Mouse (Mus musculus) liver, embryonic 12.5 days (tissue): ENCODE data around the gene Erbb3. TPM values are rescaled to one million over a fixed set of nuclear protein-coding genes. Genes with fewer than 3 reads are reported as not detected.
A peak's percentile ranks its signal among the peaks of the same experiment; 100 is the strongest.
"Not testable (repeated sequence)": the region's sequence is repeated elsewhere in the genome, so short reads cannot be mapped to it uniquely, and the experiment has no call there.

Experiments used
- ATAC-seq: fragments of 200-750 bp; cut with Nextera tagmentation; 2 replicates; pipeline ENCODE4 v1.8.0; 2017; ENCODE audit warnings: moderate number of reproducible peaks, mild to moderate bottlenecking, moderate library complexity
- H3K27ac ChIP-seq: fragments of 300-500 bp; sonication (generic); 2 replicates; pipeline ENCODE4 v1.5.1; 2016; ENCODE audit warnings: mild to moderate bottlenecking
- H3K27me3 ChIP-seq: fragments of 300-500 bp; sonication (generic); replicated peaks from 2 replicates; pipeline ENCODE4 v1.6.1; 2016; ENCODE audit warnings: mild to moderate bottlenecking, moderate library complexity
- H3K36me3 ChIP-seq: fragments of 300-500 bp; sonication (generic); 2 replicates; pipeline ENCODE4 v1.6.1; 2016; ENCODE audit warnings: mild to moderate bottlenecking, moderate library complexity
- H3K4me1 ChIP-seq: fragments of 300-500 bp; sonication (generic); 2 replicates; pipeline ENCODE4 v1.6.1; 2016
- H3K4me2 ChIP-seq: fragments of 300-500 bp; sonication (generic); 2 replicates; pipeline ENCODE4 v1.6.1; 2016; ENCODE audit warnings: mild to moderate bottlenecking, moderate library complexity
- H3K4me3 ChIP-seq: fragments of 300-500 bp; sonication (generic); 2 replicates; pipeline ENCODE4 v1.5.1; 2016; ENCODE audit warnings: mild to moderate bottlenecking, moderate library complexity
- H3K9ac ChIP-seq: fragments of 300-500 bp; sonication (generic); 2 replicates; pipeline ENCODE4 v1.6.1; 2016; ENCODE audit warnings: mild to moderate bottlenecking, moderate library complexity
- H3K9me3 ChIP-seq: fragments of 300-500 bp; sonication (generic); replicated peaks from 2 replicates; pipeline ENCODE4 v1.6.1; 2016; ENCODE audit warnings: mild to moderate bottlenecking, moderate library complexity
- WGBS: fragments of 180-500 bp; shearing (Covaris S2); methylation state at CpG from one replicate; pipeline ENCODE4 v1.1.7; 2016; ENCODE audit not compliant: insufficient replicate concordance; 5-methylcytosine and 5-hydroxymethylcytosine counted together
- polyA plus RNA-seq: library from polyadenylated mRNA; unstranded; fragments of >200 nt; fragmentation: Nextera tagmentation; extraction: Ambion mirVana; gene quantifications from 2 replicates; pipeline ENCODE4 v1.2.1, GENCODE M21; 2016

Erbb3 gene
- polyA plus RNA-seq, 1 experiment from 2014 or later, result 1.8 TPM

- H3K4me2 ChIP-seq, result no peak overlapping the region
- no peaks in the 10 kb centered on the region for H3K9me3 ChIP-seq
- H3K27ac ChIP-seq, result no peak overlapping the region
- no peak overlapping the region for H3K9ac ChIP-seq
- no peaks in the 10 kb centered on the region for H3K36me3 ChIP-seq
- 31% methylated on average over 7 of the region's 7 CpGs for WGBS
- H3K4me3 ChIP-seq, result no peak overlapping the region
- no peak for ATAC-seq
- H3K27me3 ChIP-seq, result peaks cover 75% of the 10 kb centered on the region
- H3K4me1 ChIP-seq, result peaks cover 15% of the 10 kb centered on the region
These were observed 5.8 kb downstream of the Erbb3 start for GRCm38 (mm10) chr10:128583644-128584043.

DNA sequence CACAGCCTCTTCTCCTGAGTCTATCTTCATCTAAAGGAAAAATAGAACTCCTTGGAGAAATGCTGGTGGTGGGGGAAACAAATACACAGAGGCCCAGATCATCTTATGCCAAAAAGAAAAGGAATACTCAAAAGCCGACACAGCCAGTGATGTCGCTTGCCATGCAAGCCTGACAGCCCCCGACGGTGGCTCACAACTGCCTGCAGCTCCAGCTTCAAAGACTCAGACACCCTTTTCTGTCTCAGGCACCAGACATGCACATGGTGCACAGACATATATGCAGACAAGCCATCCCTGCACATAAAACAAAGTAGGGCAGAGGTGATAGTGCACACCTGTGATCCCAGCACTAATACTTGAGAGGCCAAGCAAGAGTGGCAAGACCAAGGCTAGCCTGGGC, 9.7 kb downstream of the Erbb3 start:
- no peak overlapping the region for H3K4me2 ChIP-seq
- peaks cover 36% of the 10 kb centered on the region for H3K27me3 ChIP-seq
- H3K36me3 ChIP-seq, result no peaks in the 10 kb centered on the region
- H3K4me1 ChIP-seq, result no peaks in the 10 kb centered on the region
- H3K4me3 ChIP-seq, result no peak overlapping the region
- WGBS, result 67% methylated on average over 4 of the region's 4 CpGs
- peaks cover 4% of the 10 kb centered on the region; the same call in 1 of the 2 replicates for H3K9me3 ChIP-seq
- H3K27ac ChIP-seq, result no peak overlapping the region
- H3K9ac ChIP-seq, result no peak overlapping the region
- no peak for ATAC-seq

- Histone ChIP-seq H3K4me2 (no peak overlapping the region), H3K27me3 (peaks cover 35% of the 10 kb centered on the region), H3K4me1 (no peaks in the 10 kb centered on the region), H3K9ac (no peak overlapping the region), H3K27ac (no peak overlapping the region), H3K4me3 (no peak overlapping the region), H3K9me3 (peaks cover 4% of the 10 kb centered on the region; the same call in 1 of the 2 replicates), H3K36me3 (no peaks in the 10 kb centered on the region)
- 65% methylated on average over 3 of the region's 3 CpGs for WGBS
- no peak for ATAC-seq
These were observed 10.2 kb downstream of the Erbb3 start for GRCm38 (mm10) chr10:128579298-128579697.

- no peak overlapping the region for H3K27ac ChIP-seq
These were observed 11.1 kb downstream of the Erbb3 start for GRCm38 (mm10) chr10:128578330-128578729.

DNA sequence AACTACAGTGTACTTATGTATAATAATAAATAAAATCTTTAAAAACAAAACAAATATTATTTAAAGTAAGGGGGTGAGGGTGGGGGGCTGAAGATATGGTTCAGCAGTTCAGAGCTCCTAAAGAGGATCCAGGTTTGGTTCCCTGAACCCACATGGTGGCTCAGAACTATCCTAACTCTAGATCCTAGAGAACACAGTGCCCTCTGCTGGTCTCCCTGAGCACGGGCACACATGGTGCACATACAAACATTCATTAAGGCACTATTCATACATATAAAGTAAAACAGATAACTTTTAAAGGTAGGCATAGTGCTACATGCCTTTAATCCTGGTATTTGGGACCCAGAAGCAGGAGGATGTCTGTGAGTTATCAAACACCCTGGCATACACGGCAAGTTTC, 14.4 kb downstream of the Erbb3 start:
- WGBS, result 77% methylated on average over 2 of the region's 2 CpGs
- H3K4me1 ChIP-seq, result no peaks in the 10 kb centered on the region
- ATAC-seq, result no peak

More at GRCm38 (mm10) chr10:128578330-128578729, 11.1 kb downstream of the Erbb3 start:
- Histone ChIP-seq H3K4me3 (no peak overlapping the region), H3K9me3 (peaks cover 4% of the 10 kb centered on the region; the same call in 1 of the 2 replicates), H3K9ac (no peak overlapping the region), H3K36me3 (no peaks in the 10 kb centered on the region), H3K4me1 (no peaks in the 10 kb centered on the region), H3K27me3 (peaks cover 33% of the 10 kb centered on the region), H3K4me2 (peak overlapping the region; percentile 21; the same call in 1 of the 2 replicates)
- no peak for ATAC-seq
- WGBS, result 48% methylated on average over 11 of the region's 11 CpGs

DNA sequence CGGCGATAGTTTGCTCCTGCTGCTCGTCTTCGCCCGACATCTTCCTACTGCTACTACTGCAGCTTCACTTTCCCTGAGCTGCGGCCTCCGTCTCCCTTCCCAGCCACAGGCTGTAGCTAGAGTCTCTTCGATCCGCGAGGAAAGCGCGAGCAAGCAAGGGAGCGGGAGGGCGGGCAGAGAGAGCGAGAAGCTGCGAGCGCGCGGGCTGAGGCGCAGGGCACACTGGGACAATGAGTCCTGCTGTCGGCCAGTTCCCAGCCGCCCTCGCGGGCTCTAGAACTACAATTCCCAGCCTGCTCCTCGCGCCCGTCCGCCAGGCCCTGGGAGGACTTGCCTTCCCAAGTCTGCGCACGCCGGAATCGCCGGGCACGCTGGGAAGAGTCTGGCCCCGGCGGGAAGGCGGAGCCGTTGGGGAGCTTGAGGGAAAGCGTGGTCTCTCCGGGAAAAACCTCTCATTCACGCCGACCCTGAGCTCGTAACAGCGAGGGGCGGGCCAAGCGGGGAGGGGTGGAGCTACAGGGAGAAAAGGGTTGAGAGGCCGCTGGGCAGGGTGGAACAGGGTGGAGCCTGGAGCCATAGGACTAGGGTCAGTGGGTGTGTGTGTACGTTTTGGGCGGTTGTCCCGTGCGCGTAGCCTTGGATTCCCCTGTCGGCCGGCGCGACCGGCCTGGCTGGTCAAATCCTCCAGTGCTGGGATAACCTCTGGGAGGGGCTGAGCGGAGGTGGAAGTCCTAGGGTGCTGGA, 23.5 kb downstream of the Erbb3 start, which contains the start of gene Pa2g4:
Gene Pa2g4 (minus strand): TSS at position 200 of the 744 bp plus-strand sequence.
- WGBS, result under 1% methylated on average over 58 of the region's 58 CpGs
- H3K27me3 ChIP-seq, result peaks cover 13% of the 10 kb centered on the region
- H3K36me3 ChIP-seq, result peaks cover 35% of the 10 kb centered on the region

More for the DNA sequence above, 14.4 kb downstream of the Erbb3 start:
- Histone ChIP-seq H3K9ac (no peak overlapping the region), H3K27ac (no peak overlapping the region), H3K9me3 (peaks cover 4% of the 10 kb centered on the region; the same call in 1 of the 2 replicates), H3K36me3 (no peaks in the 10 kb centered on the region), H3K4me3 (no peak overlapping the region), H3K27me3 (peaks cover 47% of the 10 kb centered on the region), H3K4me2 (no peak overlapping the region)

GRCm38 (mm10) chr10:128565206-128565787, 24.2 kb downstream of the Erbb3 start:
- H3K36me3 ChIP-seq, result peaks cover 42% of the 10 kb centered on the region
- H3K27ac ChIP-seq, result peak overlapping the region; percentile 95
- H3K9ac ChIP-seq, result peak overlapping the region; percentile 98
- no peaks in the 10 kb centered on the region for H3K9me3 ChIP-seq
- H3K4me1 ChIP-seq, result peaks cover 36% of the 10 kb centered on the region
- WGBS, result under 1% methylated on average over 46 of the region's 46 CpGs
- peaks cover 8% of the 10 kb centered on the region for H3K27me3 ChIP-seq
- H3K4me2 ChIP-seq, result peak overlapping the region; percentile 96
- peak; percentile 18; the same call in 1 of the 2 replicates for ATAC-seq
- H3K4me3 ChIP-seq, result peak overlapping the region; percentile 95

More for the DNA sequence above, 23.5 kb downstream of the Erbb3 start, which contains the start of gene Pa2g4:
- Histone ChIP-seq H3K27ac (peak within 1 kb of the TSS; percentile 95), H3K4me1 (peaks cover 36% of the 10 kb centered on the region), H3K4me2 (peak within 1 kb of the TSS; percentile 96), H3K9me3 (no peaks in the 10 kb centered on the region), H3K9ac (peak within 1 kb of the TSS; percentile 98), H3K4me3 (peak within 1 kb of the TSS; percentile 95)
- ATAC-seq, result peak; percentile 98

- 78% methylated on average over 6 of the region's 6 CpGs for WGBS
- H3K4me1 ChIP-seq, result peaks cover 36% of the 10 kb centered on the region
- H3K4me2 ChIP-seq, result peak overlapping the region; percentile 96
- no peak for ATAC-seq
- H3K9me3 ChIP-seq, result no peaks in the 10 kb centered on the region
- H3K4me3 ChIP-seq, result peak overlapping the region; percentile 95
- H3K27me3 ChIP-seq, result no peaks in the 10 kb centered on the region
- peak overlapping the region; percentile 95; the same call in 1 of the 2 replicates for H3K27ac ChIP-seq
- H3K9ac ChIP-seq, result peak overlapping the region; percentile 98
- H3K36me3 ChIP-seq, result peaks cover 57% of the 10 kb centered on the region
These were observed 25.9 kb downstream of the Erbb3 start for GRCm38 (mm10) chr10:128563544-128563943.

- no peak for ATAC-seq
- H3K4me3 ChIP-seq, result no peak overlapping the region
- H3K36me3 ChIP-seq, result peaks cover 56% of the 10 kb centered on the region
- H3K9me3 ChIP-seq, result no peaks in the 10 kb centered on the region
- no peak overlapping the region for H3K27ac ChIP-seq
- no peaks in the 10 kb centered on the region for H3K27me3 ChIP-seq
- H3K9ac ChIP-seq, result no peak overlapping the region
- no peaks in the 10 kb centered on the region for H3K4me1 ChIP-seq
- H3K4me2 ChIP-seq, result no peak overlapping the region
- 78% methylated on average over 6 of the region's 6 CpGs for WGBS
These were observed 32.5 kb downstream of the Erbb3 start for GRCm38 (mm10) chr10:128556963-128557362.

DNA sequence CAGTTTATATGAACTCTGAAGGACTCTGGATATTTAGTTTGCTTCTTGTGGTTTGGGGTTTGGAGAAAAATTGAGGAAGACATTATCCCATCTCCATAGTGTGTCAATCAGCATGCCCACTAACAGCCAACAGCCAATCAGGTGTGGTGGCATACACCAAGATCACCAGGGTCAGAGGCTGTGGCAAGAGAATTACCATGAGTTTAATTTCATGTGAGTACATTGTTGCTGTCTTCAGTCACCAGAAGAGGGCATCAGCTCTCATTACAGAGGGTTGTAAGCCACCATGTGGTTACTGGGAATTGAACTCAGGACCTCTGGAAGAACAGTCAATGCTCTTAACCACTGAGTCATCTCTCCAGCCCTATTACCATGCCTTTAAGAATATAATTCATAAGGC, 33.2 kb downstream of the Erbb3 start:
- peak; percentile 19; the same call in 1 of the 2 replicates for ATAC-seq
- Histone ChIP-seq H3K4me2 (no peak overlapping the region), H3K9ac (no peak overlapping the region), H3K9me3 (no peaks in the 10 kb centered on the region), H3K27me3 (no peaks in the 10 kb centered on the region), H3K27ac (no peak overlapping the region), H3K36me3 (peaks cover 49% of the 10 kb centered on the region), H3K4me1 (no peaks in the 10 kb centered on the region), H3K4me3 (no peak overlapping the region)

- 35% methylated on average over 1 of the region's 1 CpGs for WGBS
- 0 out of 2 replicates have a peak, but pooled peaks have one; percentile 36 for ATAC-seq
These were observed 33.9 kb downstream of the Erbb3 start for GRCm38 (mm10) chr10:128555567-128555966.

More at GRCm38 (mm10) chr10:128555567-128555966, 33.9 kb downstream of the Erbb3 start:
- H3K9ac ChIP-seq, H3K27me3 ChIP-seq, H3K27ac ChIP-seq, H3K4me2 ChIP-seq, H3K4me3 ChIP-seq, H3K9me3 ChIP-seq, H3K4me1 ChIP-seq: not testable (repeated sequence)
- H3K36me3 ChIP-seq, result peaks cover 42% of the 10 kb centered on the region
